Mouse (Mus musculus): ENCODE measurements around the gene Bora.

The Bora gene

GRCm38 (mm10) chr14:99060616-99061015 lies 14.6 kb downstream of the Bora start:
- in situ Hi-C loops (cut with MboI, MseI), result no loop called here

DNA sequence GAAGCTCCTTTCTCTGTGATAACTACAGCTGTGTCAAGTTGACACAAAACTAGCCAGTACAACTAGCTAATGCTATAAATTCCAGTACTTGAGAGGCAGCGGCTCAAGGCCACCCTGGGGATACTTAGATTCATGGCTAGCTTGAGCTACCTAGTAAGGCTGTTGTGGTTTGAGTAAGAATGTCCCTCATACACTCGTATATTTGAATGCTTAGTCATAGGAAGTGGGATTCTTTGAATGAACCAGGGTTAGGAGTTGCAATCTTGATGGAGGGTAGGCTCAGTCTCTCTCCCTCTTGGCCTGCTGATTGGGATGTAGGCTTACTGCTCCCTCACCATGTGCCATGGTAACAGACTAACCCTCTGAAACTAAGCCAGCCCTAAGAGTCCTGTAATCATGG lies 17.1 kb downstream of the Bora start:
- in situ Hi-C loops (cut with MboI, MseI), result no loop called here

- in situ Hi-C loops (cut with MboI, MseI), result no loop called here
These were observed 25.1 kb downstream of the Bora start for GRCm38 (mm10) chr14:99071146-99071545.

- in situ Hi-C loops (cut with MboI, MseI), result no loop called here
These were observed 42.9 kb downstream of the Bora start for GRCm38 (mm10) chr14:99088947-99089346.

DNA sequence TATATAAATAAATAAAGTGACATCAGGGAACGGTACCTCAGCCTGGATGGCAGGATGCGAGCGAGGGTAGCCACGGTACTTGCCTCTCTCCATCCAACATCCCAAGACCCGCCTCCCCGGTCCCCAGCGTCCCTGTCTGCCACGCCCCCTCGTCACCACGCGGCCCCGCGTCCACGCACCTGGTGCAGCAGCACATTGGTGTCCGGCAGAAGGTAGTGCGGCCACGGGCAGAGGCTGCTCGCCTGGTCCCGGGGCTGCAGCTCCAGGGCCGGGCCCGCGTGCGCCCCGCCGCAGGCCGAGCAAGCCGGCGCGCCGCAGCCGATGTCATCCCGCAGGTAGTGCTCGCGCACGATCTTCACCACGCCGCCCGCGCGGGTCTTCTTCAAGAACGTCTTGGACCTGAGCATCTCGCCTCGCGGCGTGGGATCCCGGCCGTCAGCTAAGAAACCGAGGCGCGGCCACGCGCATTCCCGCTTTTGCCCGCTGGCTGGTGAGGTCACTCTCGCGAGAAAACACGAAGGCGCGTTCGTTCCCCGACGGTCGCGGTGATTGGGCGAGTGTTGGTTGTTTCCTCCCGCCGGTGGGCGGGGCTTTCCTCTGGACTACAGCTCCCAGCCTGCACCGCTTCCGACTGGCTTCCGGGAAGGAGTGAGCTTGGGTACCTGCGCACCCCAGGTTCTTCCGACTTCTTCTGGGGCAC lies 53.4 kb downstream of the Bora start, which contains the start of the genes Pibf1 and Dis3:
Gene Pibf1, plus strand, starts transcription at position 158 of the 700 bp plus-strand sequence.
Gene Dis3, minus strand, starts transcription at position 504 of the 700 bp plus-strand sequence.
- in situ Hi-C loops (cut with MboI, MseI), result loop anchor here in 1 of 2 experiments (5.0 kb wide), 1 partner anchor 42 kb away; no protein-coding TSS in a partner anchor

DNA sequence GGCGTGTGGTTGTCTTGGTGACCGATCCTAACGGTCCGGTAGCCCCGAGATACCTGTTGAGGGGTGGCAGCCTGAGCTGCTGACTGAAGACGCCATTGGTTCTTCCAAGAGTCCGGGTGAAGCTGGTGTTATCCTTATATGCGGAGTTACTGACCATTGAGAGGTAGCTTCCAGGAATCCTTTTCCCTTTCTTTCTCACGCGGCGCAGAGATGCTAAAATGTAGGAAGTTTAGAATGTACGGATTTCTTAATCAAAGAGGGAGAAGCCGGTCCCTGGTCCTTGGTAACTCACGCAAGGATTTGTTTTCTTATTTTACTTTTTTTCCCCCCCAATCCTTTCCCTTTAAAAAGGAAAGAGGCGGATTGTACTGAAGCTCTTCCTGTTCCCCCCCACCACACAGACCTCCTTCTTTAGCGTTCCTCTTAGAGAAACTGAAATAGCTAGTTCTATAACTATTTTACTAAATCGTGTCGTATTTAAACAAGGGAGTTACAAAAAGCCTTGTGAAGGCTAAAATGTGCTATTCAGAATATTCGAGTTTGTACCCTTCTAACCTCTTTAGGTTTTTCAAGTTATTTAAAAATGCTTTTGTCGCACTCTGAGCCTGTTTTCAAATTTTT lies 54.1 kb downstream of the Bora start:
- in situ Hi-C loops (cut with MboI, MseI), result loop anchor here in 1 of 2 experiments (5.0 kb wide), 1 partner anchor 43 kb away; no protein-coding TSS in a partner anchor

- in situ Hi-C loops (cut with MboI, MseI), result no loop called here
These were observed 57.0 kb downstream of the Bora start for GRCm38 (mm10) chr14:99103050-99103449.

- in situ Hi-C loops (cut with MboI, MseI), result no loop called here
These were observed 58.6 kb downstream of the Bora start for GRCm38 (mm10) chr14:99104542-99105123.

GRCm38 (mm10) chr14:99106671-99107070 lies 60.6 kb downstream of the Bora start:
- in situ Hi-C loops (cut with MboI, MseI), result no loop called here

DNA sequence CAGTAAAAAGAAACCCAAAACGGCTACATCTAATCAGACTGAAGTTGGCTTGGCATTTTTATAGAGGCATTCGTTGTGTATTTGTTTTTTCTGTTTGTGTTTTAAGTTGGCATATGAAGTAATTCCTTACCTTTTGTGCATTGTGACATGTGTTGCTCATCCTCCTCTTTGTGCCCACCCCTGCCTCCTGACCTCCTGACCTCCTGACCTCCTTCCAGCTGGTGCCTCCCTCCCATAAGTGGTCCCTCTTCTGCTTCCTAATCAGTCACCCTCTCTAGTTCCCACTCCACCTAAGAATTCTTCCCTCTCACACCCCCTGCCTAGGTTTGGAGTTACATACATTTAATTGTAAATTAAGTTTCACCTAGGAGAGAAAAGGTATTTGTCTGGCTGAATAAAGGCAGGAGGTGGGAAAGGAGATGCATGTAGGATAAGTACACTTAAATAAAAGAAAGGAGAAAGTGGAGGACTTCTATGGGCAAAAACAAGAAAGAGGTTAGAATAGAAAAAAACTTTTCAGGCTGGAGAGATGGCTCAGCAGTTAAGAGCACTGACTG lies 61.7 kb downstream of the Bora start:
- in situ Hi-C loops (cut with MboI, MseI), result no loop called here

- in situ Hi-C loops (cut with MboI, MseI), result no loop called here
These were observed 62.7 kb downstream of the Bora start for GRCm38 (mm10) chr14:99108762-99109161.

- in situ Hi-C loops (cut with MboI, MseI), result no loop called here
These were observed 71.6 kb downstream of the Bora start for GRCm38 (mm10) chr14:99117576-99117975.

DNA sequence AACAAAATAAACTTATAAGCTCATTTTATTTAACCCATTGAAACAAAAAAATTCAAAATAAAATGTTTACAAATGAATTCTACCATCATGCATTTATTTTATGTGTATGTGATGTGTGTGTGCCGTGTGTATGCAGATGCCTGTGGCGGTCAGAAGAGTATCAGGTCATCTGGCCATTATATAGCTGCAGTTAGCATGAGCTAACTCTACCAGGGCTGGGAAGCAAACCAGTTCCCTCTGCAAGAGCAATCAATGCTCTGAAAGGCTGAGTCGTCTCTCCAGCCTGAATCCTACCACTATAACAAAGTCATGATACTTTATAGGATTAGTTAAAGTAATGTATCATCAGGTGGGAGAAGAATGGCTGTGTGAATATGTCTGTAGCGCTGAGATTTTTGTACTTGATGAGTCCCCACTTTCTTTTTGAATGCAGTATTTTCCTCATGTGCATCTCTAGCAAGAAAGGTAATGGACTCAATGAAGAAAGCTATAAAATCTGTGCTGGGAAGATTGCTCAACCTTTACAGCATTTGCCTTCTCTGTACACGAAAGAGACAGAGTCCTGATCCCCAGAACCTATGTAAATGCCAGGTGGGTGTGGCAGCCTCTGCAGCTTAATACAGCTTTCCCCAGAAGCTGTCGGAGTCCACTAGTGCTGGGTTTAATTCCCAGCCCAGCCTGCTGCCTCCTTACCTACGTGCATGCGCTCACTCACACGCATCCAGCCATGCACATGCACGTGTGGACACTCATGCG lies 75.7 kb downstream of the Bora start:
- in situ Hi-C loops (cut with MboI, MseI), result no loop called here

GRCm38 (mm10) chr14:99124076-99124475 lies 78.1 kb downstream of the Bora start:
- in situ Hi-C loops (cut with MboI, MseI), result no loop called here
